Mouse (Mus musculus) stomach, postnatal 0 days (tissue): ENCODE results near the gene Gm45140. TPM values are rescaled to one million over a fixed set of nuclear protein-coding genes. Genes with fewer than 3 reads are reported as not detected.

Experiments
- ATAC-seq: fragments of 200-750 bp; cut with Nextera tagmentation; 2 replicates; pipeline ENCODE4 v1.8.0; 2017; ENCODE audit not compliant: low FRiP score, low TSS enrichment
- DNase-seq: peaks from one replicate; pipeline ENCODE4 v3.0.0-alpha.2; 2016; ENCODE audit warnings: low spot score
- H3K27ac ChIP-seq: fragments of 300-500 bp; sonication (generic); replicated peaks from 2 replicates; pipeline ENCODE4 v1.5.1; 2014; ENCODE audit warnings: mild to moderate bottlenecking, control low read depth
- H3K27me3 ChIP-seq: fragments of 300-500 bp; sonication (generic); 2 replicates; pipeline ENCODE4 v1.6.1; 2014; ENCODE audit warnings: low read length; ENCODE audit not compliant: control insufficient read depth, insufficient read depth
- H3K36me3 ChIP-seq: fragments of 300-500 bp; sonication (generic); 2 replicates; pipeline ENCODE4 v1.6.1; 2014; ENCODE audit warnings: low read length, mixed read lengths; ENCODE audit not compliant: control insufficient read depth, insufficient read depth
- H3K4me1 ChIP-seq: fragments of 300-500 bp; sonication (generic); replicated peaks from 2 replicates; pipeline ENCODE4 v1.6.1; 2014; ENCODE audit warnings: antibody characterized with exemption; ENCODE audit not compliant: control insufficient read depth, insufficient read depth
- H3K4me2 ChIP-seq: fragments of 300-500 bp; sonication (generic); replicated peaks from 2 replicates; pipeline ENCODE4 v1.6.1; 2014; ENCODE audit warnings: low read depth, mild to moderate bottlenecking, control low read depth, moderate library complexity
- H3K4me3 ChIP-seq: fragments of 300-500 bp; sonication (generic); 2 replicates; pipeline ENCODE4 v1.5.1; 2014; ENCODE audit warnings: low read depth, low read length, control low read depth
- H3K9ac ChIP-seq: fragments of 300-500 bp; sonication (generic); 2 replicates; pipeline ENCODE4 v1.6.1; 2014; ENCODE audit warnings: mild to moderate bottlenecking, low read length, control low read depth, mixed read lengths
- H3K9me3 ChIP-seq: fragments of 300-500 bp; sonication (generic); 2 replicates; pipeline ENCODE4 v1.6.1; 2016; ENCODE audit warnings: low read length; ENCODE audit not compliant: control insufficient read depth
- CTCF ChIP-seq: IDR thresholded peaks from 2 replicates; pipeline ENCODE4 v1.5.1; 2016; ENCODE audit warnings: antibody characterized with exemption, low read depth, mild to moderate bottlenecking, moderate library complexity
- EP300 ChIP-seq: optimal IDR thresholded peaks from 2 replicates; pipeline ENCODE3; 2016; ENCODE audit warnings: antibody characterized with exemption
- WGBS: fragments of 180-500 bp; shearing (Covaris S2); extraction: QIAGEN DNeasy Blood & Tissue Kit; methylation state at CpG from one replicate; pipeline ENCODE4 v1.1.7; 2014; 5-methylcytosine and 5-hydroxymethylcytosine counted together
- polyA plus RNA-seq: library from polyadenylated mRNA; unstranded; fragments of >200 nt; fragmentation: Nextera tagmentation; extraction: Ambion mirVana; gene quantifications from 2 replicates; pipeline ENCODE4 v1.2.1, GENCODE M21; 2015

The Gm45140 gene
- polyA plus RNA-seq, 1 experiment from 2014 or later: 1.9 TPM

DNA sequence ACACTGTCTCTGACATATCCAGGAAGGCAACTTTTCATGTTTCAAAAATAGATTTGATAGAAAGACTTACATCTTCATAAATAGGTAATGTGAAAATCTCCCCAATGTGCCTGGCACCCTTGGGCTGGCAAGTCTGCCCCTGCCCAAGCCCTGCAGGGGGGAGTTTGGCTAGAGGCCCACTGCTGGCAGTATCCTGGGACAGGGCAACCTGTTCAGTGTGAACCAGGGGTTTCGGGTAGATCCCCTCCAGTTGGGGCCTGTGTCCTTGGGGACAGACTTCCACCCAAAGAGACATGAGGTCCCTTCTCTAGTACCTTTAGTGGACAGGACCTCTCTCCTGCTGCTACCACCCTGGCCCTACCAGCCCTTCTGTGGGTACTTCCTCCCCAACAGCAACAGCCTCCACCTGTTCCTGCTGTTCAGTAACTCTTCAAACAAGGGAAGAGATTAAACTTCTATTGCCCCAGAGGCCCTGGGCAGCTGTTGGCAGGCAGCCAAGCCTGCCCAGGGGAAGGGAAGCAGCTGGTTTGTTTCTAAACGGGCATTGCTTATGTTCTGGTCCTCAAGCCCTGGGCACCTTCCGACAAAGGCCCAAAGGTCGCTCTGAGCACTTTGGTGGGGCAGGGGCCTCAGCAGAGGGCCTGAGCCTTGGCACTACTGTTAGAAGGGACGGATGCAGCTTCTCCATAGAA is 46.6 kb downstream of the Gm45140 start:
- WGBS: 34% methylated on average over 5 of the region's 5 CpGs
- H3K36me3 ChIP-seq: no peaks in the 10 kb centered on the region
- 0 out of 2 replicates have a peak overlapping the region, but pooled peaks have one; percentile 8 for H3K9ac ChIP-seq
- H3K27me3 ChIP-seq: no peaks in the 10 kb centered on the region
- peak; percentile 90 for DNase-seq
- H3K4me3 ChIP-seq: no peak overlapping the region
- peaks cover 2% of the 10 kb centered on the region; the same call in 1 of the 2 replicates for H3K4me1 ChIP-seq
- ATAC-seq: peak; percentile 85
- no peak for TF ChIP-seq EP300
- no peak for TF ChIP-seq CTCF
- H3K9me3 ChIP-seq: no peaks in the 10 kb centered on the region
- H3K27ac ChIP-seq: peak overlapping the region; percentile 86
- no peak overlapping the region for H3K4me2 ChIP-seq

DNA sequence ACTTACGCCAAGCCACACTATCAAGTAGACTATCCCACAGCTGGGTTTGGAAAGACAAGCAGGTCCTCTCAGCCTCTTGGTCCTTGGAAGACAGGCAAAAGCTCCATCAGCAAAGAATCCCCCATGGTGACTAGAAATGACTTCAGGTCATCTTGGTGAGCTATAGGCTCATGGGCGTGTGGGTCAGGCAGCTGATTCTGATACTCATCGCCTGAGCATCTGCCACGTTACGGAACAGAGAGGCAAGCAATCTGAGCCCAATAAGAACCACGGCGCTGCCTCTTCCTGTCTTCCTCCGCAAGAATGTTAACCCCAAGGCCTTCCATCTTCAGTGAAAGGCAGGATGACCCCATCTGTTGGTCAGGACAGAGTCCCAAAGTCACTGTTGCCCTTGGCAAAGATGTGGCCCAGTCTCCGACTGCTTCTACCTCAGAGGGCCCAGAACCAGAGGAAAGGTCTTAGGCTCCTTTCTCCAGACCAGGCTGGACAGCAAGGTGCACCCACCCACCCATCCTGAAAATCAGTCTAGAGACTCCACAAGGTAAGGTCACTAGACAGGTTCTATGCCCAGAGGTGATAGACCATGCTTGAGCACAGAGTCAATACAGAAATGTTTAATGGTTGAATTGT is 47.2 kb downstream of the Gm45140 start:
- H3K4me2 ChIP-seq: no peak overlapping the region
- no peak for TF ChIP-seq EP300
- no peak for TF ChIP-seq CTCF
- no peaks in the 10 kb centered on the region for H3K36me3 ChIP-seq
- H3K4me3 ChIP-seq: no peak overlapping the region
- no peak overlapping the region for H3K9ac ChIP-seq
- no peaks in the 10 kb centered on the region for H3K9me3 ChIP-seq
- peak overlapping the region; percentile 86 for H3K27ac ChIP-seq
- WGBS: 94% methylated on average over 9 of the region's 9 CpGs
- no peaks in the 10 kb centered on the region for H3K27me3 ChIP-seq
- ATAC-seq (no peak), DNase-seq (no peak)
- H3K4me1 ChIP-seq: peaks cover 2% of the 10 kb centered on the region; the same call in 1 of the 2 replicates

GRCm38 (mm10) chr6:87787108-87787890 is 48.3 kb downstream of the Gm45140 start:
- Histone ChIP-seq H3K4me3 (no peak overlapping the region), H3K4me1 (peaks cover 2% of the 10 kb centered on the region; the same call in 1 of the 2 replicates), H3K4me2 (no peak overlapping the region), H3K27ac (no peak overlapping the region), H3K27me3 (no peaks in the 10 kb centered on the region), H3K9ac (no peak overlapping the region), H3K36me3 (no peaks in the 10 kb centered on the region), H3K9me3 (no peaks in the 10 kb centered on the region)
- WGBS: 81% methylated on average over 6 of the region's 6 CpGs
- DNase-seq (no peak), ATAC-seq (no peak)
- no peak for TF ChIP-seq CTCF
- no peak for TF ChIP-seq EP300

DNA sequence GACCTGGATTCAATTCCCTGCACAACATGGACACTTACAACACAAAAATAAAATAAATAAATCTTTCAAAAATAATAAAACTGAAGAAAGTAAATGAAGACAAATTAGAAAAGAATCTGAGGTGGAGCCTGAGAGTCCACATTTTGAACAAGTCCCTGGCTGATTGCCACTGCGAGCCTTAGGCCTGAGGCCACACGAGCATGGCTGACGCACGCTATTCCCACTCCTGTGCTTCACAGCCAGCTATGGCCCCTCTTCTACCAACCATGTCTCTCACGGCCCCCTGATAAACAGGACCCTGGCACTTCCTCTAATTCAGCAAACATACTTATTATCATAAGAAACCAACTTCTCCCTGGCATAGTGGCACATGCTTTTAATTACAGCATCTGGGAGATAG is 49.0 kb downstream of the Gm45140 start:
- H3K9me3 ChIP-seq: no peaks in the 10 kb centered on the region
- no peak for DNase-seq

DNA sequence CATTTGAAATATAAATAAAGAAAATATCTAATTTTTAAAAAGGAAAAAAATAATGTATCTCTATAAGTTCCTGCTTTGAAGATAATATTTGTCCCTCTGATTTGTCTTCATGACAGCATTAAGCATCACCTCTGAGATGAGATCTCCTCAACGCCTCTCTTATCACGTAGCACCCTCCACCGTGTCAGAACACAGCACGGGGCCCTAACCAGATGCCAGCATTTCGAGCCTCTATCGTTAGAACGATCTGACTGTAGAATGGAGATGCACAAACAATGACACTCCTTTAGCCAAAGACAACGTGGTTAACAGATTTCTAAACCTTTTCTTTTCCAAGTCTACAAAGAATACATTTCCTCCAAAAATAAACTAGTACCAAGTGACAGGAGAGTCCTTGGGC is 51.6 kb downstream of the Gm45140 start:
- no peak for ATAC-seq
- Histone ChIP-seq H3K4me2 (no peak overlapping the region), H3K36me3 (no peaks in the 10 kb centered on the region), H3K27me3 (no peaks in the 10 kb centered on the region), H3K9me3 (no peaks in the 10 kb centered on the region), H3K4me1 (no peaks in the 10 kb centered on the region), H3K4me3 (no peak overlapping the region), H3K27ac (no peak overlapping the region), H3K9ac (no peak overlapping the region)
- WGBS: 74% methylated on average over 8 of the region's 8 CpGs
- DNase-seq: no peak
- TF ChIP-seq EP300 (no peak), CTCF (no peak)

More for the DNA sequence above, 49.0 kb downstream of the Gm45140 start:
- no peak overlapping the region for H3K9ac ChIP-seq
- 79% methylated on average over 5 of the region's 5 CpGs for WGBS
- ATAC-seq: no peak
- H3K4me3 ChIP-seq: no peak overlapping the region
- no peaks in the 10 kb centered on the region for H3K36me3 ChIP-seq
- no peak overlapping the region for H3K4me2 ChIP-seq
- H3K4me1 ChIP-seq: peaks cover 2% of the 10 kb centered on the region; the same call in 1 of the 2 replicates
- TF ChIP-seq CTCF (no peak), EP300 (no peak)
- no peak overlapping the region for H3K27ac ChIP-seq
- H3K27me3 ChIP-seq: no peaks in the 10 kb centered on the region
